Mouse (Mus musculus): ENCODE data around the gene Gpc5. TPM values are rescaled to one million over a fixed set of nuclear protein-coding genes. Genes with fewer than 3 reads are reported as not detected.
A peak's percentile ranks its signal among the peaks of the same experiment; 100 is the strongest.

The Gpc5 gene
- polyA plus RNA-seq, 2 experiments: 0.05 TPM; not detected in 1

DNA sequence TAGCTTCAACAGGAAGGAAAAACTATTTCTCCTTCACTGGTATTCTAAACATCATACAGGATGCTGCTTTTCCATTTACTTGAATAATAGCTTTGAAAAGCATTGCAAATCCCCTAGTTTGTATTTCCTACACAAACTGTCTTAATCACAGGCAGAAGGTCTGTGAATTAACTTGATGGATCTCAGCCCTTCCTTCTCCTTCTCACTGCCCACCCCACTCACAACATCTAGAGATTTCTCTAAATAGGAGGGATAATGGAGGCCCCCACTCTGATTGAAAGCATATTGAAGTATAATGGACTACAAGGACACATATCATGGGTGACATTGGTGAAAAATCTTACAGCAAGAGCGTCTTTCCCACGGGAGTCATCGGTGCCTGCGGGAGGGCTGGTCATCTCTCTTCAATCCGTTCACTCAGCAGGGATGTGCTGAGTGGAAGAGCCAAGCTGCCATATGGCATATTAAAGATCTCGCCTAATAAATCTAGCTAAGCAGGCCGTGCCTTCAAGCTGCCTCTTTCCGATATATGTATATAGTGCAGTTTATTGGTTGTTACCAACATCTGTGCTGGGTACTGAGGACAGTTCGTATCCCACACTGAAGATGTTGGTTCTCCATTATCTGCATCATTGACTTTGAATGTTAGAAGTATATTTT is 1466.3 kb downstream of the Gpc5 start:
- no peaks in the 10 kb centered on the region for H3K36me3 ChIP-seq (replicated peaks; ENCODE audit: control insufficient read depth, insufficient read depth, low read depth)
- no peaks in the 10 kb centered on the region for H3K27me3 ChIP-seq (ENCODE audit: control insufficient read depth, insufficient read depth, low read length)
- no peak overlapping the region for H3K27ac ChIP-seq
- DNase-seq (ENCODE audit: low read depth in 3 of 3, low spot score in 3 of 3): no peak
- H3K9me3 ChIP-seq (ENCODE audit: control insufficient read depth, low read length): no peaks in the 10 kb centered on the region
- TF ChIP-seq EP300 (IDR thresholded peaks at IDR 0.05; ENCODE audit: low read depth): no peak
- no peak for TF ChIP-seq CTCF (IDR thresholded peaks at IDR 0.05; ENCODE audit: low read depth)
- ATAC-seq (ENCODE audit: insufficient read depth): no peak
- no peaks in the 10 kb centered on the region for H3K4me1 ChIP-seq (replicated peaks; ENCODE audit: control insufficient read depth in 2 of 2, insufficient read depth in 2 of 2, low read length in 1 of 2)
- no peak overlapping the region for H3K4me3 ChIP-seq (ENCODE audit: insufficient read depth in 1 of 2, low read depth in 2 of 2, low read length in 2 of 2)
- 71% methylated on average over 9 of the region's 9 CpGs for WGBS (ENCODE audit: insufficient replicate concordance)
- no peak overlapping the region for H3K9ac ChIP-seq (replicated peaks)
- H3K4me2 ChIP-seq (ENCODE audit: low read depth): no peak overlapping the region

DNA sequence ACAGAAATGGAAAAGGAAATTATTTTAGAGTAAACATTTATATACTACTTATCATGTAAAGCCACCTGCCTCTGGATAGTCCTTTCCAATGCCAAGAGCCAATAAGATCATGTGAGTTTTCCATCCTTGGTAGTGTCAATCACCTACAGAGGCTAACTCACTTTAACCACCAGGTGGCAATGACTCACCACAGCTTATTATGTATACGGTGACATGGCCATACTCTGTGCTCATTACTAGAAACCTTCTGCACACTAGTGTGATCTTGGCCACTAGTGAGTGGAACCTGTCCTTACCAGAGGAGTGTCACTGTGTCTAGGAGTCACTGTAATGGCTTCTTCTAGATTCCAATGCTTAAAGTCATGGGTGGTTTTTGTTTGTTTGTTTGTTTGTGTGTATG is 1468.0 kb downstream of the Gpc5 start:
- no peak for DNase-seq (ENCODE audit: low read depth in 3 of 3, low spot score in 3 of 3)

More for the DNA sequence above, 1468.0 kb downstream of the Gpc5 start:
- no peak for ATAC-seq (ENCODE audit: insufficient read depth)
- Histone ChIP-seq H3K4me3 (ENCODE audit: insufficient read depth in 1 of 2, low read depth in 2 of 2, low read length in 2 of 2) (no peak overlapping the region), H3K4me1 (replicated peaks; ENCODE audit: control insufficient read depth in 2 of 2, insufficient read depth in 2 of 2, low read length in 1 of 2) (no peaks in the 10 kb centered on the region), H3K9me3 (ENCODE audit: control insufficient read depth, low read length) (no peaks in the 10 kb centered on the region), H3K36me3 (replicated peaks; ENCODE audit: control insufficient read depth, insufficient read depth, low read depth) (no peaks in the 10 kb centered on the region), H3K27ac (no peak overlapping the region), H3K4me2 (ENCODE audit: low read depth) (no peak overlapping the region), H3K9ac (replicated peaks) (no peak overlapping the region), H3K27me3 (ENCODE audit: control insufficient read depth, insufficient read depth, low read length) (no peaks in the 10 kb centered on the region)
- no peak for TF ChIP-seq EP300 (IDR thresholded peaks at IDR 0.05; ENCODE audit: low read depth)
- 0 out of 2 replicates have a peak, but pooled peaks have one; percentile 30 for TF ChIP-seq CTCF (IDR thresholded peaks at IDR 0.05; ENCODE audit: low read depth)
- WGBS (ENCODE audit: insufficient replicate concordance): 43% methylated on average over 1 of the region's 1 CpGs

MicroRNAs encoded within 50 kb of the gene (microRNA counts, 519-probe panel; counts per million panel counts)
- microRNA mmu-miR-18a (4,124 counts per million, percentile 16 among the panel's probes with 10 or more counts), microRNA mmu-miR-19a (9,758 counts per million, percentile 97 among the panel's probes with 10 or more counts), microRNA mmu-miR-19b (9,059 counts per million, percentile 92 among the panel's probes with 10 or more counts), microRNA mmu-miR-20a+mmu-miR-20b (9,786 counts per million, percentile 98 among the panel's probes with 10 or more counts), microRNA mmu-miR-92a (69.9 counts per million)

Small RNAs within 50 kb of the gene (microRNA-seq; reads per million reads assigned to microRNA genes)
- gene Mir17 (44,048 reads per million, percentile 99 among the genes with 10 or more reads in this experiment), gene Mir18 (11,128 reads per million, percentile 92 among the genes with 10 or more reads in this experiment), gene Mir19a (127 reads per million, percentile 49 among the genes with 10 or more reads in this experiment), gene Mir19b-1 (52.8 reads per million, percentile 40 among the genes with 10 or more reads in this experiment), gene Mir20a (24,589 reads per million, percentile 97 among the genes with 10 or more reads in this experiment), gene Mir92-1 (8,188 reads per million, percentile 91 among the genes with 10 or more reads in this experiment)
